Mouse (Mus musculus): ENCODE measurements around the gene Mta2. TPM values are rescaled to one million over a fixed set of nuclear protein-coding genes. Genes with fewer than 3 reads are reported as not detected.

Gene Mta2
- polyA plus RNA-seq, 1 experiment from 2014 or later = 30.3 TPM

DNA sequence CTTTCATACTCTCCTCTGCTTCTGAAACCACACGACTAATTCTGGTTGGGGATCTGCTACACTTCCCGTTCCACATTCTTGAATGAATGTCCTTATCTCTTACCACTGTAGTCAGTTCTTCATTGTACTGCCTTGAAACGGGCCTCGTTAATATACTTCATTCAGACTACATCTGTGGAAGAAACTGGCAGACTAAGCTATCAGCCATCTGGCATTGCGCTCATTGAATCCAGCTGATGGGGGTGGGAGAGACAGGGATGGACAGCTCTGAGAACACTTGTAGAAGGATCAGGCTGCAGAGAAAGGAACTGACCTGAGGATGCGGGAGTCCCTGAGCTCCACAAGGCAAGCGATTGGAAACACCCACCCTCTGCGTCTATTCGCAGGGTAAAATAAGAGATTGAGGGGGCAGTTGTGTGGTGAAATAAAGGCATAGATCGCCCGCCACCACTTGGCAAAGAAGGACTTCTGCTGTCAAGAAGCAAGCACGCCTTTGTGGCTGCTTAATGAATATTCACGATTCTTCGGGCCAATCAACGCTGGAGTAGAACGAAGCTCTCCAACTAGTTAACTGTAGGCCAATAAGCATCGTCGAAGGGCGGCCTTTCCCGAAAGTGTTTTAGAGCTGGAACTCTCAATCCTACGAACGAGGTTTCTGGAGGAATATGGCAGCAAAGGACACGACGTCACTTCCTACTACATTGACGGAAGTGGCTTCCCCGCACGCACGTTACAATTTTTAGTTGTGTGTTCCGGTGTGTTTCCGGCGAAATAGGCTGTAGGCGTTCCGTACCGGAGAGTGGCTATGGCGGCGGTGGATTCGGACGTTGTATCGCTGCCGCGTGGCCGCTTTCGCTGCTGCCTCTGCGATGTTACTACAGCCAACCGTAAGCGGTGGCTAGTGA, 11.7 kb downstream of the Mta2 start, which contains the start of gene Tut1:
Gene Tut1 (plus strand): TSS at position 713 of the 905 bp plus-strand sequence.
- H3K27ac ChIP-seq = peak within 1 kb of the TSS; percentile 84
- no peaks in the 10 kb centered on the region for H3K27me3 ChIP-seq (ENCODE audit: control insufficient read depth, insufficient read depth, low read length)
- ATAC-seq (ENCODE audit: low FRiP score) = peak; percentile 96
- peak within 1 kb of the TSS; percentile 65 for H3K9ac ChIP-seq
- H3K4me2 ChIP-seq (replicated peaks) = peak within 1 kb of the TSS; percentile 88
- H3K4me1 ChIP-seq (replicated peaks; ENCODE audit: control insufficient read depth, insufficient read depth, low read length) = peaks cover 18% of the 10 kb centered on the region
- peak within 1 kb of the TSS; percentile 61 for H3K4me3 ChIP-seq (replicated peaks; ENCODE audit: low read length)
- WGBS = 2% methylated on average over 46 of the region's 46 CpGs
- DNase-seq (ENCODE audit: low spot score) = peak; percentile 99
- H3K9me3 ChIP-seq (ENCODE audit: control insufficient read depth, low read length) = no peaks in the 10 kb centered on the region
- peaks cover 66% of the 10 kb centered on the region for H3K36me3 ChIP-seq (replicated peaks; ENCODE audit: control insufficient read depth, insufficient read depth)

DNA sequence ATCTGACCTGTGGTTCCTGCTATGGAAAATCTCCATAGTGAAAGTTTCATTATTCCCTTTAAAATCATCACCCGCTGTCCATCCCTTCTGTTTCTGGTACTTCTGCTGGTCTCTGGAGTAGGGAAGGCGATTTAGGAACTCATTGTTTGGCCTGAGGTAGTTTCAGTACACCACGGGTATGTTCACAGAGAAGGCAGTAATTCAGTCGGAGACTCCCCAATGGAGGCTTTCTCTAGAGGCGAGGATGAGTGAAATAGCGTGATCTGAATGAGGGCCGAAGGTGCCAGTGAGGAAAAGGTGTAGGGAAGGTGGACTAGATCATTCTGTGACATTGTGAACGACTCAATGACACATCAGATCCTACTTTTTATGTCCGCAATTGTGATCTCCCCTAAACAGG, 12.5 kb downstream of the Mta2 start:
- DNase-seq (ENCODE audit: low spot score) (no peak), ATAC-seq (ENCODE audit: low FRiP score) (no peak)
- H3K4me3 ChIP-seq (replicated peaks; ENCODE audit: low read length) = peak overlapping the region; percentile 61
- H3K27me3 ChIP-seq (ENCODE audit: control insufficient read depth, insufficient read depth, low read length) = no peaks in the 10 kb centered on the region
- peaks cover 18% of the 10 kb centered on the region for H3K4me1 ChIP-seq (replicated peaks; ENCODE audit: control insufficient read depth, insufficient read depth, low read length)
- H3K36me3 ChIP-seq (replicated peaks; ENCODE audit: control insufficient read depth, insufficient read depth) = peaks cover 66% of the 10 kb centered on the region
- H3K4me2 ChIP-seq (replicated peaks) = peak overlapping the region; percentile 88
- peak overlapping the region; percentile 65 for H3K9ac ChIP-seq
- WGBS = 11% methylated on average over 9 of the region's 9 CpGs
- peak overlapping the region; percentile 63 for H3K27ac ChIP-seq
- no peaks in the 10 kb centered on the region for H3K9me3 ChIP-seq (ENCODE audit: control insufficient read depth, low read length)

- DNase-seq (ENCODE audit: low spot score) = no peak
- H3K36me3 ChIP-seq (replicated peaks; ENCODE audit: control insufficient read depth, insufficient read depth) = peaks cover 84% of the 10 kb centered on the region
Measured at GRCm38 (mm10) chr19:8962256-8962655, 20.6 kb downstream of the Mta2 start.

DNA sequence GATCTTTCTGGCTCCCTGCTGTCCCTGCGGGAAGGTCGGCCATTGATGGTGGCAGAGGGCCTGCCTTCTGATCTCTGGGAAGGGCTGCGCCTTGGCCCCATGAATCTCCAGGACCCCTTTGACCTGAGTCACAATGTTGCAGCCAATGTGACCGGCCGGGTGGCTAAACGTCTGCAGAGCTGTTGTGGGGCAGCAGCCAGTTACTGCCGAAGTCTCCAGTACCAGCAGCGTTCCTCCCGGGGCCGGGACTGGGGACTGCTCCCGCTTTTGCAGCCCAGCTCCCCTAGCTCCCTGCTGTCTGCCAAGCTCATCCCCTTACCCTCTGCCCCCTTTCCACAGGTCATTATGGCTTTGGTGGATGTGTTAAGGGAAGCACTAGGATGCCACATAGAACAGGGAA, 23.4 kb downstream of the Mta2 start:
- no peak for DNase-seq (ENCODE audit: low spot score)
- H3K27me3 ChIP-seq (ENCODE audit: control insufficient read depth, insufficient read depth, low read length) = no peaks in the 10 kb centered on the region
- H3K9ac ChIP-seq = no peak overlapping the region
- peaks cover 20% of the 10 kb centered on the region for H3K4me1 ChIP-seq (replicated peaks; ENCODE audit: control insufficient read depth, insufficient read depth, low read length)
- H3K36me3 ChIP-seq (replicated peaks; ENCODE audit: control insufficient read depth, insufficient read depth) = peaks cover 78% of the 10 kb centered on the region
- H3K4me3 ChIP-seq (replicated peaks; ENCODE audit: low read length) = no peak overlapping the region
- no peaks in the 10 kb centered on the region for H3K9me3 ChIP-seq (ENCODE audit: control insufficient read depth, low read length)
- H3K27ac ChIP-seq = no peak overlapping the region
- ATAC-seq (ENCODE audit: low FRiP score) = no peak
- WGBS = 90% methylated on average over 11 of the region's 11 CpGs
- no peak overlapping the region for H3K4me2 ChIP-seq (replicated peaks)

More at GRCm38 (mm10) chr19:8962256-8962655, 20.6 kb downstream of the Mta2 start:
- Histone ChIP-seq H3K9ac (no peak overlapping the region), H3K9me3 (ENCODE audit: control insufficient read depth, low read length) (no peaks in the 10 kb centered on the region), H3K4me1 (replicated peaks; ENCODE audit: control insufficient read depth, insufficient read depth, low read length) (0 out of 2 replicates have a peak, but pooled peaks cover 9% of the 10 kb centered on the region), H3K27me3 (ENCODE audit: control insufficient read depth, insufficient read depth, low read length) (no peaks in the 10 kb centered on the region), H3K27ac (no peak overlapping the region), H3K4me3 (replicated peaks; ENCODE audit: low read length) (no peak overlapping the region), H3K4me2 (replicated peaks) (no peak overlapping the region)
- 87% methylated on average over 2 of the region's 2 CpGs for WGBS
- ATAC-seq (ENCODE audit: low FRiP score) = no peak

- Histone ChIP-seq H3K9ac (peak overlapping the region; percentile 57; the same call in 1 of the 2 replicates), H3K4me3 (replicated peaks; ENCODE audit: low read length) (0 out of 2 replicates have a peak overlapping the region, but pooled peaks have one; percentile 85), H3K4me2 (replicated peaks) (peak overlapping the region; percentile 48), H3K4me1 (replicated peaks; ENCODE audit: control insufficient read depth, insufficient read depth, low read length) (peaks cover 20% of the 10 kb centered on the region), H3K9me3 (ENCODE audit: control insufficient read depth, low read length) (no peaks in the 10 kb centered on the region), H3K27ac (peak overlapping the region; percentile 0; the same call in 1 of the 2 replicates), H3K36me3 (replicated peaks; ENCODE audit: control insufficient read depth, insufficient read depth) (peaks cover 78% of the 10 kb centered on the region), H3K27me3 (ENCODE audit: control insufficient read depth, insufficient read depth, low read length) (no peaks in the 10 kb centered on the region)
- no peak for ATAC-seq (ENCODE audit: low FRiP score)
- no peak for DNase-seq (ENCODE audit: low spot score)
- 83% methylated on average over 8 of the region's 8 CpGs for WGBS
Measured at GRCm38 (mm10) chr19:8965771-8966170, 24.1 kb downstream of the Mta2 start.

DNA sequence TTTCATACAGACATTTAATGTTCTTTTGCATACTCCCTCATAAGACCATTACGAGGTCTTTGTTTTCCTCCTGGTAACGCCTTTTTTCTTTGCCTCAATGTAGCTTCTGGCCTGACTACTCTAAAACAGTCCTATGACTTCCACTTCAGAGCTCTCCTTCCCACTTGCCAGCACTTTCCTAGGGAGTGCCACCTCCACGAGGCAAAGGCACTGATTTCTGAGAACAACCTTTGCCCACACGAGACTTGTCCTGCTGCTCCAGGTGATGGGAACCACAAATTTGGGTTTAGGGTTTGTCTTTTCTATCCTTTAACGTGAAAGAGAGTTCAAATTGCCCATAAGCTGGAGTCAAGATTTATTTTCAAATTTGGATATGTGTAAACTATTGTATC, 24.5 kb downstream of the Mta2 start:
- H3K9me3 ChIP-seq (ENCODE audit: control insufficient read depth, low read length) = no peaks in the 10 kb centered on the region
- ATAC-seq (ENCODE audit: low FRiP score) (no peak), DNase-seq (ENCODE audit: low spot score) (no peak)
- H3K4me1 ChIP-seq (replicated peaks; ENCODE audit: control insufficient read depth, insufficient read depth, low read length) = peaks cover 20% of the 10 kb centered on the region
- H3K27me3 ChIP-seq (ENCODE audit: control insufficient read depth, insufficient read depth, low read length) = no peaks in the 10 kb centered on the region
- peaks cover 78% of the 10 kb centered on the region for H3K36me3 ChIP-seq (replicated peaks; ENCODE audit: control insufficient read depth, insufficient read depth)
- peak overlapping the region; percentile 48 for H3K4me2 ChIP-seq (replicated peaks)
- 43% methylated on average over 5 of the region's 5 CpGs for WGBS
- H3K27ac ChIP-seq = peak overlapping the region; percentile 79
- H3K4me3 ChIP-seq (replicated peaks; ENCODE audit: low read length) = peak overlapping the region; percentile 85
- H3K9ac ChIP-seq = peak overlapping the region; percentile 57

DNA sequence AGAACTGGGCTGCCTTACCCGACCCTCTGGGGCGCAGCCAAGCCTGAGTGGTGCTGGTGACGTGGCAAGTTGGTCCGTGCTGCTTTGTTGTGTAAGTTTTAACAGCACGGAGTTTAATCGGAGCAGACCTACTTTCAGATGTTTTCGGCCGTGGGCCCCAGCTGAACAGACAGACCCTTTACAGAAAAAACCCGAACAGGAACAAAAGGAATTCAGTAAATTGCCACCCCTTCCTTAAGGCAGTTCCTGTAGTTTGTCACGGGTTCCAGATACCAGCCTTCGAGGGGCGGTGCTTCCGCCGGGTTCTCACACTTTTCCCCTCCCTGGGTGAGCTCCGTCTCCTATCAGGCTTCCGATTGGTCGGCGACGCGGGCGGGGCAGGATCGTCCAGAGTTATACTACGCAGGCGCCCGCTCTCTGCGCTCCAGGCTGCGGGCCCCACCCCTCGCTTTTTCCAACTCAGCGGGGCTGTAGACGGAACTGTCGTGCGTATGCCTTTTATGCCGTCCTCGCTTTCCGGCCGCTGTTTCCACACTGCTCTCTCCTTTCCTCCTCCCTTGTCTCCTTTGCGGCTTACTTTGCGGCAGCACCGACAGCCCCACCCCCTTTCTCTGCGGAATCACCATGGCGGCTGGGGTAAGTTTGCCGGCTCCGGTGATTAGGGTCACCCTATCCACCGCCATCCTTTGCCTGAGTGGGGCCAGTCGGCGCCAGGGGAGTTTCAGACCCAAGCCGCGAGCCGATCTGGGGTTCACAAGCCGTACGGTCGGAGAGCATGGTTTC, 25.1 kb downstream of the Mta2 start, which contains the start of gene Eef1g:
Gene Eef1g (plus strand): TSS at position 452 of the 783 bp plus-strand sequence.
- H3K4me3 ChIP-seq (replicated peaks; ENCODE audit: low read length) = peak within 1 kb of the TSS; percentile 85
- no peaks in the 10 kb centered on the region for H3K27me3 ChIP-seq (ENCODE audit: control insufficient read depth, insufficient read depth, low read length)
- peaks cover 78% of the 10 kb centered on the region for H3K36me3 ChIP-seq (replicated peaks; ENCODE audit: control insufficient read depth, insufficient read depth)
- peaks cover 20% of the 10 kb centered on the region for H3K4me1 ChIP-seq (replicated peaks; ENCODE audit: control insufficient read depth, insufficient read depth, low read length)
- H3K9me3 ChIP-seq (ENCODE audit: control insufficient read depth, low read length) = no peaks in the 10 kb centered on the region
- H3K27ac ChIP-seq = peak within 1 kb of the TSS; percentile 85
- 1% methylated on average over 52 of the region's 52 CpGs for WGBS
- DNase-seq (ENCODE audit: low spot score) = peak; percentile 94
- peak within 1 kb of the TSS; percentile 95 for H3K9ac ChIP-seq
- ATAC-seq (ENCODE audit: low FRiP score) = peak; percentile 99
- peak within 1 kb of the TSS; percentile 90 for H3K4me2 ChIP-seq (replicated peaks)

DNA sequence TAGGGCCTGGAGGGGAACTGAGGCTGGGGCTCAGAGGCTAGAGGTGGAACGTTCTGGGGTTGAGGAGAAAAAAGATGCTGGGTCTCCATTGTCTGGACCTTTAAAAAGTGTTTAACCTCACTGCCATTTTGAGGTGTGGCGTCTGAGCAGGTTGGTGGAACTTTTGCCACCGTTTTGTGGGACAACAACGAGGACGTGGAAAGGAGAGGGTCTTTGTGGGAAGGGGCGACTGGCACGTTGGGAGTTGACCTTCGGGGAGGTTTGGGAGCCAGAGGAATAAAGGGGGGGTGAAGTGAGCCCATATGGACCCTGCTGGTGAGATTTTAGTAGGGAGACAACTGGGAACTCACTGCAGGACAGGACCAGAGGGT, 25.7 kb downstream of the Mta2 start:
- peaks cover 20% of the 10 kb centered on the region for H3K4me1 ChIP-seq (replicated peaks; ENCODE audit: control insufficient read depth, insufficient read depth, low read length)

DNA sequence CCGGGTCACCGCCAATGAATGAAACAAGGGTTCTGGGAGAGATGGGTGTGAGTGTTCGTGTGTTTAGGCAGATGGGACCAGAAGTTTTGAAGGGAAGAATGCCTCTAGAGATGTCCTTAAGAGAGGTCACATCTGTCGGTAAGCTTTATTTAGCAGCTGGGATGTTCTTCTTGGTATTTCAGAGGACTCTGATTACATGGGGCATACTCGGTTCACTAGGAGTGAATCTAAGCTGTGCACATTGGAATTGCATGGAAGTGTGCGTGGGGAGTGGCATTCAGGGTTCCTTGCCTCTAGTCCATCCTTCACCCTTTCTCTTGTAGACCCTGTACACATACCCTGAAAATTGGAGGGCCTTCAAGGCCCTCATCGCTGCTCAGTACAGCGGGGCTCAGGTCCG, 26.2 kb downstream of the Mta2 start:
- Histone ChIP-seq H3K9me3 (ENCODE audit: control insufficient read depth, low read length) (no peaks in the 10 kb centered on the region), H3K27me3 (ENCODE audit: control insufficient read depth, insufficient read depth, low read length) (no peaks in the 10 kb centered on the region), H3K4me3 (replicated peaks; ENCODE audit: low read length) (peak overlapping the region; percentile 85), H3K4me2 (replicated peaks) (peak overlapping the region; percentile 90), H3K36me3 (replicated peaks; ENCODE audit: control insufficient read depth, insufficient read depth) (peaks cover 78% of the 10 kb centered on the region), H3K27ac (no peak overlapping the region), H3K9ac (peak overlapping the region; percentile 95), H3K4me1 (replicated peaks; ENCODE audit: control insufficient read depth, insufficient read depth, low read length) (peaks cover 20% of the 10 kb centered on the region)
- DNase-seq (ENCODE audit: low spot score) (no peak), ATAC-seq (ENCODE audit: low FRiP score) (no peak)
- WGBS = 14% methylated on average over 9 of the region's 9 CpGs

More for the DNA sequence above, 25.7 kb downstream of the Mta2 start:
- Histone ChIP-seq H3K27ac (peak overlapping the region; percentile 85), H3K36me3 (replicated peaks; ENCODE audit: control insufficient read depth, insufficient read depth) (peaks cover 78% of the 10 kb centered on the region), H3K4me3 (replicated peaks; ENCODE audit: low read length) (peak overlapping the region; percentile 85), H3K27me3 (ENCODE audit: control insufficient read depth, insufficient read depth, low read length) (no peaks in the 10 kb centered on the region), H3K9ac (peak overlapping the region; percentile 95), H3K4me2 (replicated peaks) (peak overlapping the region; percentile 90), H3K9me3 (ENCODE audit: control insufficient read depth, low read length) (no peaks in the 10 kb centered on the region)
- WGBS = 0% methylated on average over 8 of the region's 8 CpGs
- ATAC-seq (ENCODE audit: low FRiP score) (no peak), DNase-seq (ENCODE audit: low spot score) (no peak)
